Mouse (Mus musculus) frontal cortex, postnatal 36 days (tissue): ENCODE data around the gene Foxi3.

Experiments used
- DNase-seq, 2 experiments: peaks; one replicate each; pipeline ENCODE4 v3.0.0; 2022; ENCODE audit warnings: low spot score in 2 of 2

Gene Foxi3

DNA sequence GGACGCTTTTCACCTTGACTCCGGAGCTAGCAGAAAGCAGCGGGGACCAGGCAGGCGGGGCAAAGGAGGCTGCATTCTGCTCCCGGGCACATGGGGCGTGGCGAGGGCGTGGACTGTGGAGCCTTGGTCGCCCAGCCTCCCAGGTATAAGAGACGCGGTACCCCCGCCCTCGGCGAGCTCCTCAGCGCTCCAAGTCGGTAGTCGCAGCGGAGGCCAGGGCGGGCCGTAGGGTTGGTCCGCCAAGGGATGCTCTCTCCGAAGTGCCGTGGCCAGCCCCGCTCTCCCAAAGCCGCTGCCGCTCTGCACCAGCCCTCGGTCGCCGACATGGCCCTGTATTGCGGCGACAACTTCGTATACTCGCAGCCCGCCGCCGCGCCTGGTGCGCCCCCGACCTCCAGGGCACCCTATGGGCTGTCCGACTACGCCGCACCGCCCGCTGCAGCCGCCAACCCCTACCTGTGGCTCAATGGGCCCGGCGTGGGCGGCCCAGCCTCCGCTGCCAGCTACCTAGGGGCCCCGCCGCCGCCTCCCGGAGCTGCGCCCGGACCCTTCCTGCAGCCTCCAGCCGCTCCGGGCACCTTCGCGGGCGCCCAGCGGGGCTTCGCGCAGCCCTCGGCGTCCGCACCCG, at the start of gene Foxi3:
TSS of gene Foxi3 (plus strand) at position 247 of the 628 bp plus-strand sequence.
- DNase-seq, result no peak

DNA sequence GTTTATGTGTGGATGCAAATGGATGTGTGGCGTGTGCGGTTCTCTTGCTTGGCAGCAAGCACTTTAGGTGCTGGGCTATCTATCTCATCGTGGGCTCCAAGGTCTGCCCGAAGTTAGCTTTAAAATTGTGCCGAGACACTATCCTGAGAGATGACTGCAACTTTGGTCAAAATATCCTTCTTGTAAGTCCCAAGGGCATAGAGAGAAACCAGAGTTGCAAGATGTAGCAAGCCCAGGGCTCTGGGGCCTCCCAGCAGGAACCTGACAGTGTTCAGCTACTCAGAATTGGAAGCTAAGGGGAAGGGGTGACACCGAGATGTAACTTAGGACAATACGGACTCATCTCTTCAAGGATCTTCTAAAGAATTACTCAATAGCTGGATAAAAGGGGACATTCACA, 46.8 kb upstream of the Foxi3 start:
- DNase-seq, result no peak

GRCm38 (mm10) chr6:70910285-70910684, 46.0 kb upstream of the Foxi3 start:
- no peak for DNase-seq

DNA sequence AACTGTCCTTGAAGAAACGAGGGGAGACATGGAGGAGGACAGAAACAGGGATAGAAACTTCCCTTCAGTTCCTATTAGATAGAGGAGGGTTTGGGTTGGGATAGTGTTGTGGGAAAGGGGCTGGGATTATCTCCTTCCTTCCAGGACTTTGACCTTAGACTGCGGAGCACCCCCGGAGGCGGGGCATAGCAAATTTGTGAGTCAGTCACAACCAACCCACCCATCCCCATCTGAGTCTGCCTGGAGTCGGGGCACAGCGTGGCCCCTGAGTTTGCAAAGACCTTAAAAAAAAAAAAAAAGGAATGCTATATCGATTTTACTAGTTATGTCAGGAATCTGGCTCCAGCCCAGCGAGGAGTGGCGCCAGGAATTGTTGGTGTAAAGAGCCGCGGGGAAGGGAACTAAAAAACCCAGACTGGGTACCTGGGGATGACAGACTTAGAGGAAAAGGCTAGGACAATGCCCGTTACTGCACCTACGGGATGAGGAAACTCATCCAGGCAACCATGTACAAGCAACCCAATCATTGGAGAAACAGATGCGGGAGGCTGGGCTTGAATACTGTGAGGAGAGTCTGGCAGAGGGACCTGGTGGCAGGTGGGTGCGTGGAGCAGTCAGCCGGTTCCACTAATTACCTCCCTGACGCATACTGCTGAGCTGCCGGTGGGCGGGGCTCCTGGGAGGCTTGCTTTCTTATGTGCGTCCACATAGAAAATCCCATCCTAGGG, 44.5 kb upstream of the Foxi3 start:
- peak; percentile 21 to 34 for DNase-seq

DNA sequence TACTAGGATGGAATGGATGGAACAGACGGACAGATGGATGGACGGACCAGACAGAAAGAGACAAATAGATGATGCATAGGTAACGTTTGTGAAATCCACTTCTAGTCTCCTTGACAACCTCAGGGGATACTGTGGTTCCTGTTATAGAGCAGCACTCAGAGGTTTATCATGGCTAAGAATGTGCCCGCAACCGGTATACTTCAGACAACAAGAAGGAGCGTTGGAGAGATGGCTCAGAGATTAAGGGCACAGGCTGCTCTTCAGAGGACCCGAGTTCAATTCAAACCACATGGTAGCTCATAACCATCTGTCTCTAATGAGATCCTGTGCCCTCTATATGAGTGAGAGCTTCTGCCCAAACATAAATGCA, 44.0 kb upstream of the Foxi3 start:
- no peak for DNase-seq

- DNase-seq, result no peak
Observed at GRCm38 (mm10) chr6:70918827-70919226, 37.5 kb upstream of the Foxi3 start, which contains the start of gene Tex37. TSS of gene Tex37 (minus strand) at chr6:70918927.

GRCm38 (mm10) chr6:70921274-70922074, 34.9 kb upstream of the Foxi3 start:
- DNase-seq, result peak; percentile 17 to 63

DNA sequence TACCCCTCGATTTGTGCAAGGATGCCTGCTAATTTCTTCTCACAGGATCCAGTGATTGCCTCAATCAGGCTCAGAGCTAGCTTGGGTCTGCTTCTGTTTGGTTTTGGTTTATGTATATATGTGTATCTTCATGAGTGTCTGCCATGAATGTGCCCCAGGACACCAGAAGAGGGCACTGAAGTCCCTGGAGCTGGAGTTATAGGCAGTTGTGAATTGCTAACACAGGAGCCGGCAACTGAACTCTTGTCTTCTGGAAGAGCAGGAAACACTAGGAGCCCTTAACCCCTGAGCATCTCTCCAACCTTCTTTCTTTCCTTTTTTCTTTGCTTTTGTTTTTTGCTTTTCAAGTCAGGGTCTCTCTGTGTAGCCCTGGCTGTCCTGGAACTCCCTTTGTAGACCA, 24.5 kb upstream of the Foxi3 start:
- DNase-seq, result no peak

GRCm38 (mm10) chr6:70953274-70953673, 3.1 kb upstream of the Foxi3 start:
- DNase-seq, result no peak

DNA sequence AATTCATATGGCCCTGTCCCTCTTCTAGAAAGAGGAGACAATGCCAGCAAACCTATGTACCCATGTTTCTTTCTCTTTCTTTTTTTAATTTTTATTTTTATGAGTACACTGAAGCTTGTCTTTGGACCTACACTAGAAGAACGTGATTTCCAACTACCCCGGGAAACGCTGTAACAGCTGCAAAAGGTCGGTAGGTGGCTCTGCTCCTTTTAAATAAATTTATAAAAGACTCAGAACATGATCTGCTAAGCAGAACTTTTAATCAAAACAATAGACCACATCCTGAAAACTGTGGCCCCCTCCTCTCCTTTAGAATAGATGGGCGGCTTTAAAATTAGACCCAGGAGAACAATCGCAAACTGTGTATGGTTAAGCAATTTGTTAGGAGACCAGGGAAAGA, 2.3 kb upstream of the Foxi3 start:
- peak in 1 of 2 experiments; percentile 37 for DNase-seq

DNA sequence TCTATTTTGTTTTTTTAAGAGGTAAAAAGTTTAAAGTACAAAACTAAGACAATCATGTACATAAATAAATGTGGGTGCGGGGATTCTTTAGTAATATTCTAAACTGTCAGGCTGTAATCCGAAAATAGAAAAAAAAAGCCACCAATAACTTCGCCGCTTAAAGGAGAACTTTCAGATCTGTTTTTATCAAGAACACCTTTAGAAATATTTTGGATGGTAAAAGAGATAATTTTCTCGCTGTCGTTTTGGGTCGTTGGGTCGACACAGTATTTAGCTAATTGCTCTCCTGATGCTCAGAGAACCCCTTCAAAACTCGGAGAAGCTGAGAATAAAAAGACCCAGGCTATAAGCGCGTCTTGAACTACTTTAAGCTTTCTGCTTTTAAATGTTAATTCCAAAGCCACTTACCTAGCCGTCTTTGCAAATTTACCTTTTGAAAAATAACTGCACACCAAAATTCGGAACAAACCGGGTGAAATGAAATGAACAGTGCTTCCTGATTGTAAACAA, 985 bp upstream of the Foxi3 start:
- DNase-seq, result peak; percentile 4 to 7

DNA sequence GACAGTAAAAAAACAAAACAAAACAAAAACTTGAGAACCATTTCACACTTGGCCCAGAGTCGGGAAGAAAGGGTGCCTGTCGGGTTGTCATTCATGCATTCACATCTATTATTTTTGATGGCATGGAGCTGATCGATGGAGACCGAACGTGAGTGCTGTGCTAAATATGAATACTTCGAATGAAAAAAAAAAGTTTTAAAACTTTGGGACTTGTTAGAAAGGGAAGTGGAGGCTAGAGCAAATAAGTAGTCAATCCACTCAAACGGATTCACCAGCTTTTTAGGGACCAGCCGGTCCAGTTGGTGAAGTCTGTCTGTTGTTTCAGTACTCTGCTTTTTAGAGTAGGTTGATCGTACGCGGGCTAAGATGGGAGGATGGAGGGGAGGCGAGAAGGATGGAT, 490 bp upstream of the Foxi3 start:
- peak in 1 of 2 experiments; percentile 1 for DNase-seq

- DNase-seq, result peak in 1 of 2 experiments; percentile 4
Observed at GRCm38 (mm10) chr6:70956936-70957335, 605 bp downstream of the Foxi3 start.

- no peak for DNase-seq
Observed at GRCm38 (mm10) chr6:70957341-70957940, 1.1 kb downstream of the Foxi3 start.

DNA sequence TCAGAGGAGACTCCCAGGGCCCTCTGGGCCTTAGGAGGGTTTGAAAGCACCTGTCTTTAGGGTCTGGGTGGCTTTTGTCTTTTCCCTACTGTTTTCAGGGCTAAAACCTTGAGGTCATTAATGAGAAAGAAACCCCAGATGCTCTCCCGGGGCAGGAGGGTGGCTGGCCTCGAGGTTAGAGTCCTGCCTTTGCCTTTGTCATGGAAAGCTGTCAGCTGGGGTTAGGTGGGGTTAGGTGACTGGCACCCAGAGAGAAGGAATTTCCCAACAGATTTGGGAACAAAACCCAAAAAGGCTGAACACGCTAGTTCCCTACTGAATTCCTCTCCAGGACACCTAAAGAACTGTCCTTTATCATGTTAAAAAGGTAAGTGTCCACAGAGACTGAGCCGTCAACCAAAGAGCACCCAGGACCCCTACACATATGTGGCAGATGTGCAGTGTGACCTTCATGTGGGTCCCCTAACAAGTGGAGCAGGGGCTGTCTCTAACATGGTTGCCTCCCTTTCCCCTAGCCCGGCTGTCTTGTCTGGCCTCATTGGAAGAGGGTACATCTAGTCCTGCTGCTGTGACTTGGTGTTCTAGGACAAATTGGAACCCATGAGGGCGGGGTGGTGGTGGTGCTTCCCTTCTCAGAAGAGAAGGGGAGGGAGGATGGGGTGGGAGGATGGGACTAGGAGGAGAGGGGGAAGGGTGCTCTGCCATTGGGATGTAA, 7.9 kb downstream of the Foxi3 start:
- DNase-seq, result no peak

DNA sequence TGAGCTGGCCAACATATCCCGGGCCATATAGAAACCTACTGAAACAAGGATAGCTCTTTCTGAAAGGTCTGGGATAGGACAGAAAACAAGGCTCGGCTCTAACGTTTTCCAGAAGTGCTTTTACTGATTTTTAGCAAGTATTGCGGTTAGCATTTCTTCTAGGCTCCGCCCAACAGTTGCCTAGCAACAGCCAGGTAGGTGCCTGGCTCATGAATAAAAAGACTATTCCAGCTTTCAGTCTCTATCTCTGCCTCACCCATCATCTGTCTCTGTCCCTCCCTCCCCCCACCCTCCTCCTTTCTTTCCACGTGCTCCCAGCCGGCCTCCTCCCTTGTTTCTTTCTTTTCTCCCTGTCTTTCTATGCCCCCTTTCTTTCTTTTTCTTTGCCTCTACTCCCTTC, 9.4 kb downstream of the Foxi3 start:
- DNase-seq, result no peak

- DNase-seq, result no peak
Observed at GRCm38 (mm10) chr6:70967422-70967821, 11.1 kb downstream of the Foxi3 start.

- no peak for DNase-seq
Observed at GRCm38 (mm10) chr6:70968291-70968690, 12.0 kb downstream of the Foxi3 start.

DNA sequence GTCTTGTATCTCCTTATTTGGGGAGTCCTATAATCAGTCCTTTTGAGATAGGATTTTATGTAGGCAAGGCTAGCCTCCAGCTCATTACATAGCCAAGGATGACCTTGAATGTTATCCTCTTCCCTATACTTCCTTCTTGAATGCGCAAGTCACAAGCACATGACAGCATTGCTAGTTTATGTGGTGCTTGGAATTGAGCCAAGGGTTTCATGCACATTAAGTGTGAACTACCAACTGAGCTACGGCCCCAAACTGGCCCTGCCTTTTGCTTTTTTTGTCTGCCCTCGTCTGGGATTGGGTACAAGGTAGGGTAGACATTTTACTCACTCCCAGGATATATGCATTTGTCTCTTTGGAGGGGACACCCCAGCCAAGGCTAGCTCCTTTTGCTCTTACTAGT, 16.7 kb downstream of the Foxi3 start:
- no peak for DNase-seq

GRCm38 (mm10) chr6:70981036-70981435, 24.7 kb downstream of the Foxi3 start:
- DNase-seq, result no peak

GRCm38 (mm10) chr6:70982416-70982815, 26.1 kb downstream of the Foxi3 start:
- DNase-seq, result no peak
